Mouse (Mus musculus): Measurements from ENCODE around the gene Nedd9.

DNA sequence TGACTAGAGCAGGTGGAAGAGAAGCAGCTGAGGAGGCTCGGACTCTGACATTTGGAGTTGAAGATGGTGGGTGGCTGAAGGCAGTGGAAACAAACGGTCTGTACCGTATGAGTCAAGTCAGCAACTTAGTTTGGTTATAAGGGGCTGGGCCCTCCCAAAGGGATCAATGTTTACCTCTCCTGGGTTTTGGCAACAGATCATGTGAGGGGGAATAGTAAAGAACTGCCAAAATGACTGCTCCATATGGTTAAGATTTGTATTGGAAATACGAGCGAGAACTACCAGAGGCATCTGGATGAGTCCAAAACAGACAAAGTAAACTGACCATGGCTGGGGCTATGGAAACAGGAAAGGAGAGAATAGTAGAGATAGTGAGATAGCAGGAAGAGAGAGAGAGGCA is 64.6 kb downstream of the Nedd9 start:
- no peak for TF ChIP-seq CTCF (IDR thresholded peaks at IDR 0.05; ENCODE audit: low read depth)
- TF ChIP-seq EP300 (IDR thresholded peaks at IDR 0.05; ENCODE audit: low read depth) = no peak

All from heart, postnatal 0 days (tissue).